ENCODE assay signal across 18 mouse cellular contexts in genomic region chr11:11993807-11994206, GRCm38 (mm10). TPM values are rescaled to one million over a fixed set of nuclear protein-coding genes. Genes with fewer than 3 reads are reported as not detected.
A peak's percentile ranks its signal among the peaks of the same experiment; 100 is the strongest.
DNase-seq lines count a peak whose midpoint lies in the region; ATAC-seq and TF ChIP-seq lines count a peak whose summit lies in the region.
"Had no signal": no experiment of that assay in that cellular context is flagged by ENCODE, and none has a peak within 500 bp of the region (broad histone marks: within the 10 kb centered on the region; RNA-seq: fewer than 3 reads in every experiment).

No protein-coding gene starts in this region.

- H3K36me3 ChIP-seq in heart, embryonic 14.5 days (ENCODE audit: control insufficient read depth, insufficient read depth, low read length), result peaks cover 19% of the 10 kb centered on the region; the same call in 1 of the 2 replicates
- H3K36me3 ChIP-seq: forebrain, embryonic 15.5 days; hindbrain, embryonic 13.5 days had no signal

- H3K4me2 ChIP-seq in heart, embryonic 14.5 days (ENCODE audit: low read length), result peak overlapping the region; percentile 43
- H3K4me2 ChIP-seq: embryonic facial prominence, embryonic 12.5 days; forebrain, embryonic 15.5 days; hindbrain, embryonic 13.5 days had no signal

- intact Hi-C loops in gastrocnemius, adult 2 months (cut with DNase I), result no loop called here

- no peaks in the 10 kb centered on the region for H3K27me3 ChIP-seq in heart, embryonic 14.5 days (ENCODE audit: control insufficient read depth, insufficient read depth, low read length)
- H3K27me3 ChIP-seq: embryonic facial prominence, embryonic 12.5 days; forebrain, embryonic 15.5 days; hindbrain, embryonic 13.5 days had no signal

- H3K9me3 ChIP-seq in heart, embryonic 14.5 days (ENCODE audit: control insufficient read depth, low read length), result no peaks in the 10 kb centered on the region
- H3K9me3 ChIP-seq: embryonic facial prominence, embryonic 12.5 days; hindbrain, embryonic 13.5 days had no signal

- no peak overlapping the region for H3K4me3 ChIP-seq in gastrocnemius, adult 2 months
- no peak overlapping the region for H3K4me3 ChIP-seq in heart, embryonic 14.5 days (ENCODE audit: control insufficient read depth in 1 of 2, insufficient read depth in 1 of 2, low read depth in 1 of 2, low read length in 2 of 2)
- H3K4me3 ChIP-seq: embryonic facial prominence, embryonic 12.5 days; forebrain, embryonic 15.5 days; hindbrain, embryonic 13.5 days had no signal

- peaks cover 17 to 68% of the 10 kb centered on the region in 2 experiments for H3K4me1 ChIP-seq in heart, embryonic 14.5 days (ENCODE audit: control insufficient read depth in 2 of 2, insufficient read depth in 2 of 2, low read length in 2 of 2)
- H3K4me1 ChIP-seq: embryonic facial prominence, embryonic 12.5 days; forebrain, embryonic 15.5 days; hindbrain, embryonic 13.5 days had no signal

- peak overlapping the region; percentile 48 for H3K27ac ChIP-seq in gastrocnemius, adult 2 months
- H3K27ac ChIP-seq in heart, embryonic 14.5 days (replicated peaks in 1 of 2; ENCODE audit: control insufficient read depth in 1 of 2, insufficient read depth in 1 of 2, low read depth in 2 of 2, low read length in 2 of 2), result peak overlapping the region; percentile 85 to 88
- H3K27ac ChIP-seq: embryonic facial prominence, embryonic 12.5 days; forebrain, embryonic 15.5 days; hindbrain, embryonic 13.5 days; hindbrain, postnatal 0 days had no signal

- TF ChIP-seq CTCF in gastrocnemius, adult 2 months (IDR thresholded peaks at IDR 0.05), result no peak

- 0 out of 2 replicates have a peak overlapping the region, but pooled peaks have one; percentile 23 for H3K9ac ChIP-seq in heart, embryonic 14.5 days (ENCODE audit: low read length)
- H3K9ac ChIP-seq: embryonic facial prominence, embryonic 12.5 days; forebrain, embryonic 15.5 days; hindbrain, embryonic 13.5 days had no signal

- 0 out of 2 replicates have a peak, but pooled peaks have one; percentile 42 for ATAC-seq in heart, embryonic 14.5 days (ENCODE audit: insufficient number of reproducible peaks, insufficient read depth, low FRiP score, low read depth)
- ATAC-seq: forebrain, embryonic 15.5 days; hindbrain, postnatal 0 days had no signal

- WGBS in heart, embryonic 14.5 days, result 22% methylated on average over 5 of the region's 5 CpGs

- no peak for DNase-seq in gastrocnemius, adult 2 months
- DNase-seq in gastrocnemius, adult 18-20 months (ENCODE audit: low spot score), result no peak
- DNase-seq in heart, adult 9 months (ENCODE audit: low spot score in 2 of 2), result peak; percentile 17 to 51
- no peak for DNase-seq in heart, adult 11 months
- DNase-seq in right cerebral cortex, postnatal 14 days, result no peak
- no peak for DNase-seq in adrenal gland, postnatal 36 days
- DNase-seq: adrenal gland, postnatal 10 days; cerebellum, adult 11-12 months; cerebellum, adult 9-10 months; cerebellum, postnatal 25 days; gastrocnemius, postnatal 36 days; kidney, adult 18-20 months had no signal

RNA-seq across cellular contexts. Expression of gene Grb10, which starts 44.7 kb away (rescaled TPM):
- 10 to 100 TPM; 27.9 to 59.3 TPM for total RNA-seq in gastrocnemius, adult 2 months (2021)
- total RNA-seq in gastrocnemius, adult 18-20 months (2021), result 10 to 100 TPM; 26.6 to 36.9 TPM
- 272 and 330 TPM in 2 replicates for polyA plus RNA-seq in heart, embryonic 14.5 days (2014; fragmentation: Nextera tagmentation; extraction: Ambion mirVana)
- 100 to 1,000 TPM in 1 of 2 experiments, 10 to 100 TPM in 1; 87.0 to 105 TPM for total RNA-seq in adrenal gland, postnatal 36 days (2021)
- total RNA-seq: MEL had no signal

Comparison
In these comparisons a context has a peak if more than half of its experiments do, and no peak if none do; other contexts are left out.
1. DNase-seq: peak in heart, adult 9 months (2 of 2); none in gastrocnemius, adult 2 months (single experiment), gastrocnemius, adult 18-20 months (single experiment), heart, adult 11 months (single experiment), right cerebral cortex, postnatal 14 days (single experiment) and adrenal gland, postnatal 36 days (0 of 2).